Mouse (Mus musculus) neural tube, embryonic 10.5 days (tissue): ENCODE measurements at regions not wholly inside any gene's neighbourhood (a gene's known extent, or its start where the extent isn't known, plus 50 kb on each side); places are given as distances from the start of the nearest gene placed in this dataset.
"Not testable (repeated sequence)": the region's sequence is repeated elsewhere in the genome, so short reads cannot be mapped to it uniquely, and the experiment has no call there.

Source experiments
- DNase-seq: peaks from one replicate; pipeline ENCODE4 v3.0.0-alpha.2; 2017; ENCODE audit warnings: low spot score; ENCODE audit errors: extremely low spot score

- DNase-seq, result no peak
These were observed 194.6 kb upstream of the Hsf2 start for GRCm38 (mm10) chr10:57291596-57291995.

GRCm38 (mm10) chr10:57313799-57314198 lies 172.4 kb upstream of the Hsf2 start:
- DNase-seq, result no peak

- no peak for DNase-seq
These were observed 169.1 kb upstream of the Hsf2 start for GRCm38 (mm10) chr10:57317067-57317466.

DNA sequence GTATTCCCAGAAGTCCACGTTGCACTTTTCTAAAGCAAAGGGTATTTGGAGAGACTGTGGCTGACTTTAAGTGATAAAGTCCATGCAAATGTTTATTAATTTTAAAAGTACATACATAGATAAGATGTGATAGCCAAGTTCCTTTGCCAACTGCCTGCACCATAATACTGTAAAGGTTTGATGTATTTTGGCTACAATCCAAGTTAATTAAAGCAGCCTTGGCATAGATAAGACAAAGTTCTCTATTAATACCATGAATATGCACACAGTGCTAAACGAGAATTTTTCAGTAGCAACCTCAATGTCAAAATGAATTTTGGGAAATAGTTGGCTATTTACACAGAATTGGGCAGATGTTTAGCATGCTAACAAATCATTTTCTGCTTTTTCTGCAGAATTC lies 167.0 kb upstream of the Hsf2 start:
- no peak for DNase-seq

GRCm38 (mm10) chr10:57322717-57323424 lies 163.3 kb upstream of the Hsf2 start:
- DNase-seq, result no peak

- no peak for DNase-seq
These were observed 162.0 kb upstream of the Hsf2 start for GRCm38 (mm10) chr10:57324226-57324625.

DNA sequence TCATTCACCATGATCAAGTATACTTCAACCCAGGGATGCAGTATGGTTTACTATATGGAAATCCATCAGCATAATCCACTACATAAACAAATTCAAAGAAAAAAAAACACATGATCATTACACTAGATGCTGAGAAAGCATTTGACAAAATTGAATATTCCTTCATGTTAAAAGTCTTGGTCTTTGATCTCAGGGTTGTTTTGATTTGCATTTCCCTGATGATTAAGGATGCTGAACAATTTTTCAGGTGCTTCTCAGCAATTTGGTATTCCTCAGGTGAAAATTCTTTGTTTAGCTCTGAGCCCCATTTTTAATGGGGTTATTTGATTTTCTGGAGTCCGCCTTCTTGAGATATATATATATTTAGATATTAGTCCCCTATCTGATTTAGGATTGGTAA lies 123.4 kb upstream of the Hsf2 start:
- DNase-seq, result not testable (repeated sequence)
